Mouse (Mus musculus): ENCODE data around the gene Atp23.

- TF ChIP-seq NANOG (IDR thresholded peaks at IDR 0.05; ENCODE audit: borderline replicate concordance, low read length) (no peak), CTCF (conservative IDR thresholded peaks at IDR 0.05; ENCODE audit: low read length) (no peak), POU5F1 (IDR thresholded peaks at IDR 0.05; ENCODE audit: borderline replicate concordance, low read length) (no peak)
These were observed 49.4 kb upstream of the Atp23 start for GRCm38 (mm10) chr10:126950572-126950971.
